Mouse (Mus musculus) heart, embryonic 16.5 days (tissue): ENCODE measurements around the gene Rps26. TPM values are rescaled to one million over a fixed set of nuclear protein-coding genes. Genes with fewer than 3 reads are reported as not detected.

Experiments used
- ATAC-seq: fragments of 200-750 bp; cut with Nextera tagmentation; replicated peaks from 2 replicates; pipeline ENCODE4 v1.8.0; 2017; ENCODE audit warnings: moderate number of reproducible peaks; ENCODE audit not compliant: insufficient read depth, low FRiP score; ENCODE audit errors: extremely low read depth
- H3K27ac ChIP-seq: fragments of 300-500 bp; sonication (generic); 2 replicates; pipeline ENCODE4 v1.5.1; 2014; ENCODE audit warnings: mild to moderate bottlenecking, low read length, control low read depth, moderate library complexity
- H3K27me3 ChIP-seq: fragments of 300-500 bp; sonication (generic); 2 replicates; pipeline ENCODE4 v1.6.1; 2014; ENCODE audit warnings: low read length, mixed read lengths; ENCODE audit not compliant: control insufficient read depth, insufficient read depth
- H3K36me3 ChIP-seq: fragments of 300-500 bp; sonication (generic); 2 replicates; pipeline ENCODE4 v1.6.1; 2014; ENCODE audit not compliant: control insufficient read depth, insufficient read depth
- H3K4me1 ChIP-seq: fragments of 300-500 bp; sonication (generic); 2 replicates; pipeline ENCODE4 v1.6.1; 2014; ENCODE audit warnings: low read length, mixed read lengths; ENCODE audit not compliant: control insufficient read depth, insufficient read depth
- H3K4me2 ChIP-seq: fragments of 300-500 bp; sonication (generic); 2 replicates; pipeline ENCODE4 v1.6.1; 2014; ENCODE audit warnings: low read depth, mild to moderate bottlenecking, control low read depth, low read length
- H3K4me3 ChIP-seq: fragments of 300-500 bp; sonication (generic); 2 replicates; pipeline ENCODE4 v1.5.1; 2014; ENCODE audit warnings: mild to moderate bottlenecking, control low read depth, low read length
- H3K9ac ChIP-seq: fragments of 300-500 bp; sonication (generic); 2 replicates; pipeline ENCODE4 v1.6.1; 2014; ENCODE audit warnings: low read length, control low read depth
- H3K9me3 ChIP-seq: fragments of 300-500 bp; sonication (generic); replicated peaks from 2 replicates; pipeline ENCODE4 v1.6.1; 2016; ENCODE audit warnings: low read length; ENCODE audit not compliant: control insufficient read depth
- WGBS: fragments of 180-500 bp; shearing (Covaris S2); extraction: QIAGEN DNeasy Blood & Tissue Kit; methylation state at CpG from one replicate; pipeline ENCODE4 v1.1.7; 2014; 5-methylcytosine and 5-hydroxymethylcytosine counted together
- polyA plus RNA-seq: library from polyadenylated mRNA; unstranded; fragments of >200 nt; fragmentation: Nextera tagmentation; extraction: Ambion mirVana; gene quantifications from 2 replicates; pipeline ENCODE4 v1.2.1, GENCODE M21; 2015

Gene Rps26
- 316 and 332 TPM in 2 replicates for polyA plus RNA-seq

- peak within 1 kb of the TSS; percentile 93 for H3K9ac ChIP-seq
- peaks cover 20% of the 10 kb centered on the region for H3K36me3 ChIP-seq
- H3K4me1 ChIP-seq: peaks cover 8% of the 10 kb centered on the region
- no peaks in the 10 kb centered on the region for H3K27me3 ChIP-seq
- peak; percentile 94 for ATAC-seq
- WGBS: under 1% methylated on average over 40 of the region's 40 CpGs
- no peaks in the 10 kb centered on the region for H3K9me3 ChIP-seq
- peak within 1 kb of the TSS; percentile 91 for H3K4me3 ChIP-seq
- peak within 1 kb of the TSS; percentile 93 for H3K4me2 ChIP-seq
- peak within 1 kb of the TSS; percentile 76 for H3K27ac ChIP-seq
Observed at GRCm38 (mm10) chr10:128626311-128627310, at the start of gene Rps26. TSS of gene Rps26 (minus strand) at chr10:128626747.

- H3K27me3 ChIP-seq: no peaks in the 10 kb centered on the region
- peak overlapping the region; percentile 79 for H3K9ac ChIP-seq
- WGBS: 2% methylated on average over 9 of the region's 9 CpGs
- ATAC-seq: no peak
- H3K9me3 ChIP-seq: no peaks in the 10 kb centered on the region
- peak overlapping the region; percentile 85 for H3K4me3 ChIP-seq
- H3K4me2 ChIP-seq: peak overlapping the region; percentile 77
- H3K27ac ChIP-seq: peak overlapping the region; percentile 67
- H3K36me3 ChIP-seq: 0 out of 2 replicates have a peak, but pooled peaks cover 3% of the 10 kb centered on the region
- peaks cover 8% of the 10 kb centered on the region for H3K4me1 ChIP-seq
Observed at GRCm38 (mm10) chr10:128674469-128675008, 48.0 kb upstream of the Rps26 start.

- Histone ChIP-seq H3K27me3 (no peaks in the 10 kb centered on the region), H3K36me3 (0 out of 2 replicates have a peak, but pooled peaks cover 3% of the 10 kb centered on the region), H3K4me1 (peaks cover 8% of the 10 kb centered on the region), H3K9me3 (no peaks in the 10 kb centered on the region), H3K9ac (peak within 1 kb of the TSS; percentile 79), H3K4me2 (peak within 1 kb of the TSS; percentile 77), H3K4me3 (peak within 1 kb of the TSS; percentile 85), H3K27ac (peak within 1 kb of the TSS; percentile 67)
- ATAC-seq: peak; percentile 94
- under 1% methylated on average over 58 of the region's 60 CpGs for WGBS
Observed at GRCm38 (mm10) chr10:128673763-128674468, 47.4 kb upstream of the Rps26 start, which contains the start of gene Suox. TSS of gene Suox (minus strand) at chr10:128674073.

- Histone ChIP-seq H3K4me2 (no peak overlapping the region), H3K9me3 (no peaks in the 10 kb centered on the region), H3K27me3 (no peaks in the 10 kb centered on the region), H3K9ac (no peak overlapping the region), H3K4me3 (no peak overlapping the region), H3K4me1 (peaks cover 8% of the 10 kb centered on the region), H3K27ac (no peak overlapping the region), H3K36me3 (0 out of 2 replicates have a peak, but pooled peaks cover 3% of the 10 kb centered on the region)
- ATAC-seq: no peak
- 91% methylated on average over 9 of the region's 9 CpGs for whole genome bisulfite sequencing
Observed at GRCm38 (mm10) chr10:128671148-128671547, 44.6 kb upstream of the Rps26 start.

- Histone ChIP-seq H3K27ac (peak overlapping the region; percentile 26; the same call in 1 of the 2 replicates), H3K36me3 (0 out of 2 replicates have a peak, but pooled peaks cover 3% of the 10 kb centered on the region), H3K4me2 (peak overlapping the region; percentile 93), H3K9ac (peak overlapping the region; percentile 78), H3K27me3 (no peaks in the 10 kb centered on the region), H3K9me3 (no peaks in the 10 kb centered on the region), H3K4me1 (peaks cover 5% of the 10 kb centered on the region), H3K4me3 (peak overlapping the region; percentile 81)
- peak; percentile 34; the same call in 1 of the 2 replicates for ATAC-seq
- 1% methylated on average over 42 of the region's 42 CpGs for WGBS
Observed at GRCm38 (mm10) chr10:128668790-128669672, 42.5 kb upstream of the Rps26 start.

GRCm38 (mm10) chr10:128665806-128666205 lies 39.3 kb upstream of the Rps26 start:
- Histone ChIP-seq H3K9ac (no peak overlapping the region), H3K4me3 (no peak overlapping the region), H3K27me3 (no peaks in the 10 kb centered on the region), H3K4me2 (no peak overlapping the region), H3K9me3 (no peaks in the 10 kb centered on the region), H3K36me3 (0 out of 2 replicates have a peak, but pooled peaks cover 1% of the 10 kb centered on the region), H3K27ac (no peak overlapping the region), H3K4me1 (no peaks in the 10 kb centered on the region)
- no peak for ATAC-seq
- 90% methylated on average over 2 of the region's 2 CpGs for WGBS

GRCm38 (mm10) chr10:128665307-128665706 lies 38.8 kb upstream of the Rps26 start:
- Histone ChIP-seq H3K4me1 (no peaks in the 10 kb centered on the region), H3K9ac (no peak overlapping the region), H3K4me3 (no peak overlapping the region), H3K9me3 (no peaks in the 10 kb centered on the region), H3K4me2 (no peak overlapping the region), H3K27ac (no peak overlapping the region), H3K36me3 (no peaks in the 10 kb centered on the region), H3K27me3 (no peaks in the 10 kb centered on the region)
- WGBS: 72% methylated on average over 3 of the region's 3 CpGs
- ATAC-seq: no peak

- Histone ChIP-seq H3K36me3 (no peaks in the 10 kb centered on the region), H3K4me1 (no peaks in the 10 kb centered on the region), H3K27ac (no peak overlapping the region), H3K9me3 (no peaks in the 10 kb centered on the region), H3K4me3 (no peak overlapping the region), H3K4me2 (no peak overlapping the region), H3K27me3 (no peaks in the 10 kb centered on the region), H3K9ac (no peak overlapping the region)
- no peak for ATAC-seq
- WGBS: 58% methylated on average over 3 of the region's 3 CpGs
Observed at GRCm38 (mm10) chr10:128664808-128665207, 38.3 kb upstream of the Rps26 start.
